In the genomic region with DNA sequence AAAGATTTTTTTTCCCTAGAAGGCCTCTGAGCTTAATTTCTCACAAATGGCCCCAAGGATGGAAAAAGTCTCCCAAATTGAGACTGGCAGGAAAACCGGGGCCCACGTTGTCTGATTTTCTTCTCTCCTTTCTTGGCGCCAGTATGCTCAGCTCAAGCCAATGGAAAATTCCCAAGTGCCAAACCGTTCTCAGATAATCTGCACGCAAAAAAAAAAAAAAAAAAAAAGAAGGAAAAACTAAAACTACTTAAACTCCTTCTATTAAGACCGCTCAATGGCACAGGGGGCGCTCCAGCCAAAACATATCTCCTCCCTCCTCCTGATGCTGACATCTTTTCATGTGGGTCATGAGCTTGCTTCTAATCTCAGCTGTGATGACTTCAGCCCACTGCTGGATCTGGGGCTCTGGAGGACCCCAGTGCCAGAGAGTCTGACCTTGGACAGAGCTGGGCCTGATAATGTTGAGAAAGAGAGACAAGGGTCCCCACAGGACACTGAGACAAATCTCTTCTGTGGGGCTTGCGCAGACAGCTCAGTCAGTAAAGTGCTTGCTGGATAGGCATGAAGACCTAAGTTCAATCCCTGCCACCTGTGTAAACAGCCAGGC, we compare ENCODE assay signal across 24 mouse cellular contexts. TPM values are rescaled to one million over a fixed set of nuclear protein-coding genes. Genes with fewer than 3 reads are reported as not detected.
DNase-seq lines count a peak whose midpoint lies in the region; ATAC-seq and TF ChIP-seq lines count a peak whose summit lies in the region.
"Had no signal": no experiment of that assay in that cellular context is flagged by ENCODE, and none has a peak within 500 bp of the region (broad histone marks: within the 10 kb centered on the region; RNA-seq: fewer than 3 reads in every experiment).

No protein-coding gene starts in this region.

- no peaks in the 10 kb centered on the region for H3K4me1 ChIP-seq in forebrain, postnatal 0 days (ENCODE audit: insufficient read depth)
- no peaks in the 10 kb centered on the region for H3K4me1 ChIP-seq in forebrain, embryonic 12.5 days
- peaks cover 5% of the 10 kb centered on the region; the same call in 1 of the 2 replicates for H3K4me1 ChIP-seq in heart, embryonic 10.5 days
- H3K4me1 ChIP-seq in heart, embryonic 12.5 days (replicated peaks) = peaks cover 12% of the 10 kb centered on the region; the same call in 1 of the 2 replicates
- H3K4me1 ChIP-seq: forebrain, embryonic 15.5 days; midbrain, embryonic 13.5 days; neural tube, embryonic 13.5 days had no signal

- DNase-seq in forebrain, postnatal 0 days = no peak
- peak; percentile 43 to 50 for DNase-seq in heart, adult 9 months (ENCODE audit: low spot score in 2 of 2)
- no peak for DNase-seq in heart, embryonic 10.5 days (ENCODE audit: low spot score)
- peak; percentile 46 for DNase-seq in heart, postnatal 4 days
- no peak for DNase-seq in spleen, postnatal 14 days (ENCODE audit: low spot score in 2 of 2)
- no peak for DNase-seq in urinary bladder, adult 18-20 months (ENCODE audit: low spot score in 2 of 2)
- DNase-seq: adrenal gland, postnatal 25 days; cerebellum, adult 18-20 months; cerebellum, postnatal 25 days; embryo, embryonic 11 days; kidney, adult 11 months; layer of hippocampus, postnatal 36 days; liver; lung, postnatal 10 days had no signal

- WGBS in forebrain, postnatal 0 days = 53% methylated on average over 8 of the region's 8 CpGs
- 74% methylated on average over 8 of the region's 8 CpGs for WGBS in forebrain, embryonic 12.5 days
- WGBS in heart, embryonic 10.5 days = 48% methylated on average over 8 of the region's 8 CpGs
- 47% methylated on average over 8 of the region's 8 CpGs for WGBS in heart, embryonic 12.5 days

- no peaks in the 10 kb centered on the region for H3K36me3 ChIP-seq in forebrain, postnatal 0 days (ENCODE audit: insufficient read depth)
- H3K36me3 ChIP-seq in forebrain, embryonic 12.5 days (replicated peaks) = no peaks in the 10 kb centered on the region
- H3K36me3 ChIP-seq in heart, embryonic 10.5 days = no peaks in the 10 kb centered on the region
- no peaks in the 10 kb centered on the region for H3K36me3 ChIP-seq in heart, embryonic 12.5 days
- H3K36me3 ChIP-seq: forebrain, embryonic 15.5 days; G1E; midbrain, embryonic 13.5 days; neural tube, embryonic 13.5 days had no signal

- H3K9me3 ChIP-seq in forebrain, postnatal 0 days (ENCODE audit: low read length) = no peaks in the 10 kb centered on the region
- H3K9me3 ChIP-seq in forebrain, embryonic 12.5 days = no peaks in the 10 kb centered on the region
- no peaks in the 10 kb centered on the region for H3K9me3 ChIP-seq in heart, embryonic 10.5 days
- no peaks in the 10 kb centered on the region for H3K9me3 ChIP-seq in heart, embryonic 12.5 days (replicated peaks)
- H3K9me3 ChIP-seq: forebrain, embryonic 15.5 days; midbrain, embryonic 13.5 days; neural tube, embryonic 13.5 days had no signal

- ATAC-seq in forebrain, postnatal 0 days = no peak
- ATAC-seq in forebrain, embryonic 12.5 days (ENCODE audit: low FRiP score) = no peak
- ATAC-seq in heart, embryonic 12.5 days (ENCODE audit: insufficient number of reproducible peaks, low FRiP score) = peak; percentile 53; the same call in 1 of the 2 replicates
- ATAC-seq: activated CD4-positive, CD25-positive, alpha-beta regulatory T cell, adult 4 months; forebrain, embryonic 15.5 days; midbrain, embryonic 13.5 days had no signal

- no peaks in the 10 kb centered on the region; the same call in 1 of the 2 replicates for H3K27me3 ChIP-seq in forebrain, postnatal 0 days (ENCODE audit: insufficient read depth, low read length)
- peaks cover 13% of the 10 kb centered on the region for H3K27me3 ChIP-seq in forebrain, embryonic 12.5 days
- H3K27me3 ChIP-seq in heart, embryonic 10.5 days (ENCODE audit: insufficient read depth, poor library complexity, severe bottlenecking) = 0 out of 2 replicates have a peak, but pooled peaks cover 9% of the 10 kb centered on the region
- H3K27me3 ChIP-seq in heart, embryonic 12.5 days (replicated peaks) = no peaks in the 10 kb centered on the region; the same call in 1 of the 2 replicates

- no peak overlapping the region for H3K4me3 ChIP-seq in forebrain, postnatal 0 days (ENCODE audit: low read depth, low read length)
- H3K4me3 ChIP-seq in forebrain, embryonic 12.5 days (replicated peaks) = no peak overlapping the region
- H3K4me3 ChIP-seq in heart, embryonic 10.5 days = no peak overlapping the region
- no peak overlapping the region for H3K4me3 ChIP-seq in heart, embryonic 12.5 days
- H3K4me3 ChIP-seq: erythroblast, embryonic 14.5 days; forebrain, embryonic 15.5 days; midbrain, embryonic 13.5 days; neural tube, embryonic 13.5 days had no signal

- H3K4me2 ChIP-seq in forebrain, postnatal 0 days (ENCODE audit: low read depth) = no peak overlapping the region
- no peak overlapping the region for H3K4me2 ChIP-seq in forebrain, embryonic 12.5 days
- no peak overlapping the region for H3K4me2 ChIP-seq in heart, embryonic 12.5 days
- H3K4me2 ChIP-seq: forebrain, embryonic 15.5 days; midbrain, embryonic 13.5 days; neural tube, embryonic 13.5 days had no signal

- peak; percentile 10; the same call in 1 of the 2 replicates for TF ChIP-seq CTCF in forebrain, postnatal 0 days (IDR thresholded peaks at IDR 0.05; ENCODE audit: low read depth)

- H3K9ac ChIP-seq in forebrain, postnatal 0 days = no peak overlapping the region
- no peak overlapping the region for H3K9ac ChIP-seq in forebrain, embryonic 12.5 days
- no peak overlapping the region for H3K9ac ChIP-seq in heart, embryonic 12.5 days
- H3K9ac ChIP-seq: forebrain, embryonic 15.5 days; midbrain, embryonic 13.5 days; neural tube, embryonic 13.5 days had no signal

- H3K27ac ChIP-seq in forebrain, postnatal 0 days (ENCODE audit: low read depth, low read length) = no peak overlapping the region
- H3K27ac ChIP-seq in forebrain, embryonic 12.5 days = no peak overlapping the region
- H3K27ac ChIP-seq in heart, embryonic 10.5 days = no peak overlapping the region
- no peak overlapping the region for H3K27ac ChIP-seq in heart, embryonic 12.5 days (ENCODE audit: poor library complexity, severe bottlenecking)
- H3K27ac ChIP-seq: forebrain, embryonic 15.5 days; kidney, postnatal 0 days; midbrain, embryonic 13.5 days; neural tube, embryonic 13.5 days had no signal

RNA-seq across cellular contexts. Expression of a gene that starts 19.8 kb away (rescaled TPM):
- 7.0 and 7.4 TPM in 2 replicates for total RNA-seq in forebrain, postnatal 0 days (2014; rRNA removed)
- polyA plus RNA-seq in forebrain, postnatal 0 days (2015; fragmentation: Nextera tagmentation; extraction: Ambion mirVana) = 16.5 and 17.2 TPM in 2 replicates
- polyA plus RNA-seq in forebrain, embryonic 12.5 days (2016; fragmentation: Nextera tagmentation; extraction: Ambion mirVana) = 40.3 and 67.9 TPM in 2 replicates
- 36.6 and 65.2 TPM in 2 replicates for polyA plus RNA-seq in heart, embryonic 10.5 days (2016; fragmentation: Nextera tagmentation; extraction: Ambion mirVana)
- polyA plus RNA-seq in heart, embryonic 12.5 days (2016; fragmentation: Nextera tagmentation; extraction: Ambion mirVana) = 20.4 and 20.6 TPM in 2 replicates
- 1 to 10 TPM; 4.7 to 4.9 TPM for total RNA-seq in heart, postnatal 4 days (2021)
- total RNA-seq: G1E; megakaryocyte progenitor cell, adult 5-6 weeks had no signal
- polyA plus RNA-seq: erythroblast, embryonic 14.5 days; G1E had no signal

Comparison
In these comparisons a context has a peak if more than half of its experiments do, and no peak if none do; other contexts are left out.
1. DNase-seq: peak in heart, adult 9 months (2 of 2) and heart, postnatal 4 days (single experiment); none in forebrain, postnatal 0 days (single experiment), heart, embryonic 10.5 days (single experiment), spleen, postnatal 14 days (0 of 2) and urinary bladder, adult 18-20 months (0 of 2).